Mouse (Mus musculus): ENCODE results near the gene Oas1e. TPM values are rescaled to one million over a fixed set of nuclear protein-coding genes. Genes with fewer than 3 reads are reported as not detected.
A peak's percentile ranks its signal among the peaks of the same experiment; 100 is the strongest.
"Not testable (repeated sequence)": the region's sequence is repeated elsewhere in the genome, so short reads cannot be mapped to it uniquely, and the experiment has no call there.

The Oas1e gene
- 0.12 TPM in 1 of 2 replicates, not detected in the other for polyA plus RNA-seq (2014; fragmentation: Nextera tagmentation; extraction: Ambion mirVana)

- not testable (repeated sequence) for H3K36me3 ChIP-seq (ENCODE audit: control insufficient read depth, insufficient read depth, low read length); H3K27me3 ChIP-seq (ENCODE audit: control insufficient read depth, insufficient read depth, low read length); H3K4me1 ChIP-seq (ENCODE audit: control insufficient read depth, insufficient read depth, low read length); H3K4me3 ChIP-seq (ENCODE audit: low read depth, low read length); H3K9ac ChIP-seq (ENCODE audit: low read length); DNase-seq (ENCODE audit: low spot score, missing footprints); H3K9me3 ChIP-seq (ENCODE audit: control insufficient read depth, low read length); H3K4me2 ChIP-seq; ATAC-seq (ENCODE audit: low FRiP score); H3K27ac ChIP-seq (ENCODE audit: low read depth, low read length)
- 72% methylated on average over 9 of the region's 9 CpGs for WGBS
Observed at GRCm38 (mm10) chr5:120795480-120796034, at the start of gene Oas1e. TSS of gene Oas1e (minus strand) at chr5:120795530.

GRCm38 (mm10) chr5:120844713-120845112 lies 49.4 kb upstream of the Oas1e start:
- 91% methylated on average over 3 of the region's 3 CpGs for WGBS
- ATAC-seq (ENCODE audit: low FRiP score) = no peak

DNA sequence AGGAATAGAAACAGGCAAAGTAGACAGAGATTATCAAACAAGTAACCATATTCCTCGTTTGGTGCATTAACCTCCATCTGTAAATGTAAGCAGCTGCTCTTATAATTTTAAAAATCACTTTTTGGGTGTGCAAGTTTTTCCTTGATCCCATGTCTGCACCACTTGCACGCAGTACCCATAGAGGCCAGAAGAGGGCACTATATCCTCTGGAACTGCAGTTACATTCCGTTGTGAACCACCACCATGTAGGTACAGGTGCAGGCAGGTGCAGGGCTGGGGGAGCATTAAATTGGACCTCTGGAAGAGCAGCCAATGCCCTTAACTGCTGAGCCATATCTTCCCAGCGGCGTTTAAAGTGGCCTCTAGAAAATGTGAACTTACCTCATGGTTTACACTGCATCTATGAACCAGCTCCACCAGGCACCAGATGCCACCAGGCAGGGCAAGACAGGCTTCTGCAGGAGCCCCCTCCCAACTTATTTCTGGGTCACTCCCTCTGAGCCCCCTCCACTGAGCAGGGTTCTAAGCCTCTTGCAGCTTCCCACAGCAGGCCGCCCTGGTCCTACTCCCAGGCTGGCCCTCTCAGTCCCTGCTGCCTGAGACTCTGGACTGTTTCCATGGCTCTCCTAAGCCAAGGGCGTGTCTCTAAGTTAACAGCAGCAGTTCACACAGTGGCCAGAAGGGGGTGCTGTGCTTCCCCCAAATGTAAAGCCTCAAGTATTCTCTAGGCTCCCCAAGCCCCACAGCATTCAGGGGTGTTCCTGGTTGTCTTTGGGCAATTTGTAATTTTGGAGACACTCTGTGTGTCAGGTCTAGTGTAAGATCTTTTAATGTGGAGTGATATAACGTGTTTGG lies 41.6 kb upstream of the Oas1e start:
- Histone ChIP-seq H3K4me3 (ENCODE audit: low read depth, low read length) (no peak overlapping the region), H3K4me2 (no peak overlapping the region), H3K27me3 (ENCODE audit: control insufficient read depth, insufficient read depth, low read length) (no peaks in the 10 kb centered on the region), H3K9ac (ENCODE audit: low read length) (no peak overlapping the region), H3K9me3 (ENCODE audit: control insufficient read depth, low read length) (no peaks in the 10 kb centered on the region), H3K4me1 (ENCODE audit: control insufficient read depth, insufficient read depth, low read length) (peaks cover 7% of the 10 kb centered on the region; the same call in 1 of the 2 replicates), H3K27ac (ENCODE audit: low read depth, low read length) (no peak overlapping the region), H3K36me3 (ENCODE audit: control insufficient read depth, insufficient read depth, low read length) (no peaks in the 10 kb centered on the region)
- peak; percentile 94 for DNase-seq (ENCODE audit: low spot score, missing footprints)
- ATAC-seq (ENCODE audit: low FRiP score) = 0 out of 2 replicates have a peak, but pooled peaks have one; percentile 30
- WGBS = 6% methylated on average over 8 of the region's 8 CpGs

More at GRCm38 (mm10) chr5:120844713-120845112, 49.4 kb upstream of the Oas1e start:
- no peak overlapping the region for H3K27ac ChIP-seq (ENCODE audit: low read depth, low read length)
- no peak overlapping the region for H3K4me3 ChIP-seq (ENCODE audit: low read depth, low read length)
- no peaks in the 10 kb centered on the region for H3K36me3 ChIP-seq (ENCODE audit: control insufficient read depth, insufficient read depth, low read length)
- no peak overlapping the region for H3K4me2 ChIP-seq
- no peaks in the 10 kb centered on the region for H3K9me3 ChIP-seq (ENCODE audit: control insufficient read depth, low read length)
- no peaks in the 10 kb centered on the region for H3K27me3 ChIP-seq (ENCODE audit: control insufficient read depth, insufficient read depth, low read length)
- H3K4me1 ChIP-seq (ENCODE audit: control insufficient read depth, insufficient read depth, low read length) = no peaks in the 10 kb centered on the region
- no peak overlapping the region for H3K9ac ChIP-seq (ENCODE audit: low read length)
- no peak for DNase-seq (ENCODE audit: low spot score, missing footprints)

DNA sequence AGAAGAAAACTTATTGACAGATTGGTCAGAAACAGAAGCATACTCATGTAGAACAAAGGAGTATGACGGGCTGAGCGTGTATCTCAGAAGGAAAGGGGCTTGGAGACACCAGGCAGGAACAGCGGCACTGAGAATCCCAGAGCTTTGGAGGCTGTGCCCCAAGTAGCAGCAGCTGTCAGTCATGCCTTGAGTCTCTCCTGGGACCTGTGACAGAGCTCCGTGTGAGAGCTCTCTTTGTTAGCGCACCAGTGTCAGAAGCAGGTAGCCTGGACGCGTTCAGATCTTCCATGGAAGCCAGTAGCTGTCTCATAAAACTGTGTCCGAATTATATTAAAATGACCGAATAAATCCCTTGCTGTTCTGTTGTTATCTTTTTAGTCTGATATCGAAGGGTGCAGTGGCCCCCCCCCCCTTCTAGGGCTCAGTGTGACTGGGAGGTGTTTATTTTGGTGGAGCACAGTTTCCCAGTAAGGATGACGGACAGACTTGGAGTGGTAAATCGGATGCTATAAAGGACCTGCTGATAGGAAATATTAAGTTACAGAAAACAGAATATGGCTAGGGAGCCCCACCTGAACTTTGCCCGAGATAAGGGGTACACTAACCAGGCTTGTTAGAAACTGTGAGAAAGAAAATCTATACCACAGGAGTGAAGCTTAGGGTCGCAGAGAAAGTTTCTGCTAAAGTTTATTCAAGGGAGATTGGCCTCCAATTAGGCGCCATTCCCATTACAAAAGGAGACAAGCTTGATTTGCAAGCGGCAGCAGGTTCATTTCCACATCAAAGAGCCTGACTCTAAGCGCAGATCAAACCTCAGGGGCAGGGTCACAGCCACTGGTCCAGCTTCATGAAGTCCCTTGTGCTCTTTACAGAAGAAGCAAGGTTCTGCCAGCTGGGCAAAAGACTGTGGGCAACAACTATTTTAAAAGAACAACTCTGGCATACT lies 38.3 kb upstream of the Oas1e start:
- DNase-seq (ENCODE audit: low spot score, missing footprints) = peak; percentile 87
- Histone ChIP-seq H3K27ac (ENCODE audit: low read depth, low read length) (no peak overlapping the region), H3K4me1 (ENCODE audit: control insufficient read depth, insufficient read depth, low read length) (peaks cover 7% of the 10 kb centered on the region; the same call in 1 of the 2 replicates), H3K36me3 (ENCODE audit: control insufficient read depth, insufficient read depth, low read length) (no peaks in the 10 kb centered on the region), H3K27me3 (ENCODE audit: control insufficient read depth, insufficient read depth, low read length) (no peaks in the 10 kb centered on the region), H3K9me3 (ENCODE audit: control insufficient read depth, low read length) (no peaks in the 10 kb centered on the region), H3K4me3 (ENCODE audit: low read depth, low read length) (no peak overlapping the region), H3K4me2 (no peak overlapping the region), H3K9ac (ENCODE audit: low read length) (no peak overlapping the region)
- 13% methylated on average over 17 of the region's 17 CpGs for WGBS
- ATAC-seq (ENCODE audit: low FRiP score) = no peak

DNA sequence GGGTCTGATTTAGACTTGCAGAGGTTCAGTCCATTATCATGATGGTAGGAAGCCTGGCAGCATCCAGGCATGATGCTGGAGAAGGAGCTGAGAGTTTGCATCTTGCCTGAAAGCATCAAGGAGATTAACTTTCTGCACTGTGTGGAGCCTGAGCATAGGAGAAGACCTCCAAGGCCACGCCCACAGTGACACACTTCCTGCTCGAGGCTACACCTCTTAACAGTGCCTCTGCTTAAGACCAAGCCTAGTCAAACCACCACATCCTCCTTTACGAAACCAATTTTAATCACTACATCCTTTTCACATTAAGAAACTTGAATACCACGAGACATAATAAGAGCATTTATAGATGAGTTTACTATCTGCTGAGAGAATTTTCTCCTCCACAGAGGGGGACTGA lies 35.7 kb upstream of the Oas1e start:
- no peak overlapping the region for H3K27ac ChIP-seq (ENCODE audit: low read depth, low read length)
- no peaks in the 10 kb centered on the region for H3K36me3 ChIP-seq (ENCODE audit: control insufficient read depth, insufficient read depth, low read length)
- DNase-seq (ENCODE audit: low spot score, missing footprints) (no peak), ATAC-seq (ENCODE audit: low FRiP score) (no peak)
- no peaks in the 10 kb centered on the region for H3K27me3 ChIP-seq (ENCODE audit: control insufficient read depth, insufficient read depth, low read length)
- no peak overlapping the region for H3K4me2 ChIP-seq
- no peaks in the 10 kb centered on the region for H3K9me3 ChIP-seq (ENCODE audit: control insufficient read depth, low read length)
- H3K4me3 ChIP-seq (ENCODE audit: low read depth, low read length) = no peak overlapping the region
- H3K4me1 ChIP-seq (ENCODE audit: control insufficient read depth, insufficient read depth, low read length) = peaks cover 7% of the 10 kb centered on the region; the same call in 1 of the 2 replicates
- 82% methylated on average over 4 of the region's 4 CpGs for WGBS
- no peak overlapping the region for H3K9ac ChIP-seq (ENCODE audit: low read length)

DNA sequence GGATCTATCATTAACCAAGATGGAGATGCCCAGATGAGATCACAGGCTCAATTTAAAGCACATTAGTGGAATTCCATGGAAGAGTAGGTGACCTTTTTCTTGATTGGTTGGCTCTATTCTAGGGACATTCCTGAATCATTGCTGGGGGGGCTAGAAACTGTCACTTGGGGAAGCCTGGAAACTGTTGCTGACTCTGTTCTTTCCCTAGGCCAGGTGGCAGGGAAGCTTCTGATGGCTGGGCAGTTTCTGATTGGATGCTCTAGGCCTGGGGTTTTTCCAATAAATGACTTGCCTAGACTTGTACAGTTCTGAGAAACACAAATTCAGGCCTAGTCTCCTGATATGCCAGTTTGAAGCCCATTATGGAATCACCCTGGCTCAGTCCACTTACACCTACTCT lies 23.7 kb upstream of the Oas1e start:
- H3K4me1 ChIP-seq (ENCODE audit: control insufficient read depth, insufficient read depth, low read length) = no peaks in the 10 kb centered on the region
- no peak overlapping the region for H3K9ac ChIP-seq (ENCODE audit: low read length)
- H3K27ac ChIP-seq (ENCODE audit: low read depth, low read length) = no peak overlapping the region
- H3K4me2 ChIP-seq = no peak overlapping the region
- H3K27me3 ChIP-seq (ENCODE audit: control insufficient read depth, insufficient read depth, low read length) = no peaks in the 10 kb centered on the region
- H3K36me3 ChIP-seq (ENCODE audit: control insufficient read depth, insufficient read depth, low read length) = no peaks in the 10 kb centered on the region
- peaks cover 3% of the 10 kb centered on the region; the same call in 1 of the 2 replicates for H3K9me3 ChIP-seq (ENCODE audit: control insufficient read depth, low read length)
- no peak for ATAC-seq (ENCODE audit: low FRiP score)
- no peak overlapping the region for H3K4me3 ChIP-seq (ENCODE audit: low read depth, low read length)
- no peak for DNase-seq (ENCODE audit: low spot score, missing footprints)

DNA sequence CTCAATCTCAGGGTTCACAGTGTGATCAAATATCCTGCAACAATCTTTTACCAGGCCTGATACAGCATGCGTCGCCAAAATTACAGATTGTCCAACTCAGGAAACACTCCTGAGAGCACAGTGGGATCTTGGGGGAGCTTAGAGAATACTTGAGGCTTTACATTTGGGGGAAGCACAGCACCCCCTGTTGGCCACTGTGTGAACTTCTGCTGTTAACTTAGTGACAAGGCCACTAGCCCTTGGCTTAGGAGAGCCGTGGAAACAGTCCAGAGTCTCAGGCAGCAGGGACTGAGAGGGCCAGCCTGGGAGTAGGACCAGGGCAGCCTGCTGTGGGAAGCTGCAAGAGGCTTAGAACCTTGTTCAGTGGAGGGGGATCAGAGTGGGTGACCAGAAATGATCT lies 20.6 kb upstream of the Oas1e start:
- WGBS = 64% methylated on average over 3 of the region's 3 CpGs
- ATAC-seq (ENCODE audit: low FRiP score) (no peak), DNase-seq (ENCODE audit: low spot score, missing footprints) (no peak)

GRCm38 (mm10) chr5:120813023-120813422 lies 17.7 kb upstream of the Oas1e start:
- H3K9ac ChIP-seq (ENCODE audit: low read length) = no peak overlapping the region
- 83% methylated on average over 6 of the region's 6 CpGs for WGBS
- H3K36me3 ChIP-seq (ENCODE audit: control insufficient read depth, insufficient read depth, low read length) = no peaks in the 10 kb centered on the region
- H3K27me3 ChIP-seq (ENCODE audit: control insufficient read depth, insufficient read depth, low read length) = no peaks in the 10 kb centered on the region
- DNase-seq (ENCODE audit: low spot score, missing footprints) (no peak), ATAC-seq (ENCODE audit: low FRiP score) (no peak)
- no peak overlapping the region for H3K27ac ChIP-seq (ENCODE audit: low read depth, low read length)
- 0 out of 2 replicates have a peak overlapping the region, but pooled peaks have one; percentile 48 for H3K4me2 ChIP-seq
- H3K4me1 ChIP-seq (ENCODE audit: control insufficient read depth, insufficient read depth, low read length) = no peaks in the 10 kb centered on the region
- H3K4me3 ChIP-seq (ENCODE audit: low read depth, low read length) = no peak overlapping the region
- no peaks in the 10 kb centered on the region for H3K9me3 ChIP-seq (ENCODE audit: control insufficient read depth, low read length)

More for the DNA sequence above, 20.6 kb upstream of the Oas1e start:
- Histone ChIP-seq H3K36me3 (ENCODE audit: control insufficient read depth, insufficient read depth, low read length) (no peaks in the 10 kb centered on the region), H3K27me3 (ENCODE audit: control insufficient read depth, insufficient read depth, low read length) (no peaks in the 10 kb centered on the region), H3K4me3 (ENCODE audit: low read depth, low read length) (no peak overlapping the region), H3K9me3 (ENCODE audit: control insufficient read depth, low read length) (peaks cover 3% of the 10 kb centered on the region; the same call in 1 of the 2 replicates), H3K4me1 (ENCODE audit: control insufficient read depth, insufficient read depth, low read length) (no peaks in the 10 kb centered on the region), H3K4me2 (no peak overlapping the region), H3K9ac (ENCODE audit: low read length) (no peak overlapping the region), H3K27ac (ENCODE audit: low read depth, low read length) (no peak overlapping the region)

Measured in midbrain, embryonic 11.5 days (tissue).